Mouse (Mus musculus): Measurements from ENCODE around the gene Gstcd. TPM values are rescaled to one million over a fixed set of nuclear protein-coding genes. Genes with fewer than 3 reads are reported as not detected.

The Gstcd gene
- 13.1 TPM for polyA plus RNA-seq (2012; fragmentation: generic; extraction: Trizol)
- long read RNA-seq, experiment 1, partial matches to known transcripts, result 0 of 2 reads
- long read RNA-seq, experiment 1, other reads (novel, unspliced or antisense), result 1 of 2 reads
- long read RNA-seq, experiment 2, transcript Gstcd-201 (12 exons, 3,503 nt), result major isoform, 30 of 45 reads
- long read RNA-seq, experiment 2, partial matches to known transcripts, result 7 of 45 reads
- long read RNA-seq, experiment 2, other reads (novel, unspliced or antisense), result 7 of 45 reads

GRCm38 (mm10) chr3:133091664-133092273 is at the start of gene Gstcd, which contains the start of gene Ints12:
Gene Gstcd, minus strand, starts transcription at chr3:133092033.
Gene Ints12, plus strand, starts transcription at chr3:133091840.
- peak; percentile 41 for TF ChIP-seq MAX (IDR thresholded peaks at IDR 0.05)
- TF ChIP-seq MYOD1 (IDR thresholded peaks at IDR 0.05; ENCODE audit: control insufficient read depth, insufficient read length, low read depth), result no peak
- no peak for TF ChIP-seq USF1 (IDR thresholded peaks at IDR 0.05; ENCODE audit: low read depth)
- H3K4me3 ChIP-seq (ENCODE audit: insufficient read depth, poor library complexity, severe bottlenecking), result peak within 1 kb of the TSS; percentile 74
- H3K27me3 ChIP-seq (ENCODE audit: control insufficient read depth, insufficient read depth, insufficient read length), result no peaks in the 10 kb centered on the region
- peaks cover 66% of the 10 kb centered on the region for H3K79me3 ChIP-seq (ENCODE audit: low read depth)
- peaks cover 2% of the 10 kb centered on the region for H3K36me3 ChIP-seq (ENCODE audit: control insufficient read depth, insufficient read depth)
- peak within 1 kb of the TSS; percentile 86 for H3ac ChIP-seq (ENCODE audit: control insufficient read depth, insufficient read length, low read depth)
- H3K79me2 ChIP-seq (ENCODE audit: control insufficient read depth, insufficient read depth), result peaks cover 95% of the 10 kb centered on the region

- Histone ChIP-seq H3K36me3 (ENCODE audit: control insufficient read depth, insufficient read depth) (no peaks in the 10 kb centered on the region), H3K27me3 (ENCODE audit: control insufficient read depth, insufficient read depth, insufficient read length) (no peaks in the 10 kb centered on the region), H3ac (ENCODE audit: control insufficient read depth, insufficient read length, low read depth) (no peak overlapping the region), H3K79me3 (ENCODE audit: low read depth) (no peaks in the 10 kb centered on the region), H3K4me3 (ENCODE audit: insufficient read depth, poor library complexity, severe bottlenecking) (no peak overlapping the region), H3K79me2 (ENCODE audit: control insufficient read depth, insufficient read depth) (no peaks in the 10 kb centered on the region)
- TF ChIP-seq MYOG (IDR thresholded peaks at IDR 0.05; ENCODE audit: control insufficient read depth, extremely low read depth, insufficient read length), result no peak
- no peak for TF ChIP-seq MYOD1 (IDR thresholded peaks at IDR 0.05; ENCODE audit: control insufficient read depth, insufficient read length, low read depth)
- no peak for TF ChIP-seq CEBPB (IDR thresholded peaks at IDR 0.05; ENCODE audit: low read depth)
- no peak for TF ChIP-seq MAX (IDR thresholded peaks at IDR 0.05)
- TF ChIP-seq USF1 (IDR thresholded peaks at IDR 0.05; ENCODE audit: low read depth), result no peak
- no peak for TF ChIP-seq FOSL1 (IDR thresholded peaks at IDR 0.05; ENCODE audit: insufficient read depth, low read length, poor library complexity, severe bottlenecking)
- TF ChIP-seq CTCF (IDR thresholded peaks at IDR 0.05; ENCODE audit: control insufficient read depth, insufficient read depth, insufficient read length), result no peak
Observed at GRCm38 (mm10) chr3:133132611-133133010, 40.8 kb upstream of the Gstcd start.

GRCm38 (mm10) chr3:133131372-133131771 is 39.5 kb upstream of the Gstcd start:
- no peak overlapping the region for H3ac ChIP-seq (ENCODE audit: control insufficient read depth, insufficient read length, low read depth)
- TF ChIP-seq CEBPB (IDR thresholded peaks at IDR 0.05; ENCODE audit: low read depth), result no peak
- no peak for TF ChIP-seq MYOG (IDR thresholded peaks at IDR 0.05; ENCODE audit: control insufficient read depth, extremely low read depth, insufficient read length)
- TF ChIP-seq MYOD1 (IDR thresholded peaks at IDR 0.05; ENCODE audit: control insufficient read depth, insufficient read length, low read depth), result no peak
- TF ChIP-seq CTCF (IDR thresholded peaks at IDR 0.05; ENCODE audit: control insufficient read depth, insufficient read depth, insufficient read length), result no peak
- TF ChIP-seq MAX (IDR thresholded peaks at IDR 0.05), result no peak
- no peak for TF ChIP-seq USF1 (IDR thresholded peaks at IDR 0.05; ENCODE audit: low read depth)
- TF ChIP-seq FOSL1 (IDR thresholded peaks at IDR 0.05; ENCODE audit: insufficient read depth, low read length, poor library complexity, severe bottlenecking), result no peak

GRCm38 (mm10) chr3:133113281-133113680 is 21.4 kb upstream of the Gstcd start:
- TF ChIP-seq MYOD1 (IDR thresholded peaks at IDR 0.05; ENCODE audit: control insufficient read depth, insufficient read length, low read depth) (no peak), MAX (IDR thresholded peaks at IDR 0.05) (no peak), CEBPB (IDR thresholded peaks at IDR 0.05; ENCODE audit: low read depth) (no peak), USF1 (IDR thresholded peaks at IDR 0.05; ENCODE audit: low read depth) (no peak), MYOG (IDR thresholded peaks at IDR 0.05; ENCODE audit: control insufficient read depth, extremely low read depth, insufficient read length) (no peak), FOSL1 (IDR thresholded peaks at IDR 0.05; ENCODE audit: insufficient read depth, low read length, poor library complexity, severe bottlenecking) (no peak), CTCF (IDR thresholded peaks at IDR 0.05; ENCODE audit: control insufficient read depth, insufficient read depth, insufficient read length) (no peak)
- H3K4me3 ChIP-seq (ENCODE audit: insufficient read depth, poor library complexity, severe bottlenecking), result no peak overlapping the region
- no peaks in the 10 kb centered on the region for H3K79me2 ChIP-seq (ENCODE audit: control insufficient read depth, insufficient read depth)
- H3K79me3 ChIP-seq (ENCODE audit: low read depth), result no peaks in the 10 kb centered on the region
- H3K36me3 ChIP-seq (ENCODE audit: control insufficient read depth, insufficient read depth), result peaks cover 17% of the 10 kb centered on the region
- H3K27me3 ChIP-seq (ENCODE audit: control insufficient read depth, insufficient read depth, insufficient read length), result no peaks in the 10 kb centered on the region
- no peak overlapping the region for H3ac ChIP-seq (ENCODE audit: control insufficient read depth, insufficient read length, low read depth)

More at GRCm38 (mm10) chr3:133131372-133131771, 39.5 kb upstream of the Gstcd start:
- Histone ChIP-seq H3K4me3 (ENCODE audit: insufficient read depth, poor library complexity, severe bottlenecking) (no peak overlapping the region), H3K79me2 (ENCODE audit: control insufficient read depth, insufficient read depth) (no peaks in the 10 kb centered on the region), H3K36me3 (ENCODE audit: control insufficient read depth, insufficient read depth) (no peaks in the 10 kb centered on the region), H3K79me3 (ENCODE audit: low read depth) (no peaks in the 10 kb centered on the region), H3K27me3 (ENCODE audit: control insufficient read depth, insufficient read depth, insufficient read length) (no peaks in the 10 kb centered on the region)

GRCm38 (mm10) chr3:133111741-133112140 is 19.9 kb upstream of the Gstcd start:
- Histone ChIP-seq H3ac (ENCODE audit: control insufficient read depth, insufficient read length, low read depth) (no peak overlapping the region), H3K36me3 (ENCODE audit: control insufficient read depth, insufficient read depth) (peaks cover 23% of the 10 kb centered on the region), H3K27me3 (ENCODE audit: control insufficient read depth, insufficient read depth, insufficient read length) (no peaks in the 10 kb centered on the region), H3K4me3 (ENCODE audit: insufficient read depth, poor library complexity, severe bottlenecking) (no peak overlapping the region), H3K79me2 (ENCODE audit: control insufficient read depth, insufficient read depth) (no peaks in the 10 kb centered on the region), H3K79me3 (ENCODE audit: low read depth) (no peaks in the 10 kb centered on the region)
- TF ChIP-seq CTCF (IDR thresholded peaks at IDR 0.05; ENCODE audit: control insufficient read depth, insufficient read depth, insufficient read length) (no peak), CEBPB (IDR thresholded peaks at IDR 0.05; ENCODE audit: low read depth) (no peak), MYOG (IDR thresholded peaks at IDR 0.05; ENCODE audit: control insufficient read depth, extremely low read depth, insufficient read length) (no peak)

- Histone ChIP-seq H3K36me3 (ENCODE audit: control insufficient read depth, insufficient read depth) (peaks cover 40% of the 10 kb centered on the region), H3ac (ENCODE audit: control insufficient read depth, insufficient read length, low read depth) (no peak overlapping the region)
Observed at GRCm38 (mm10) chr3:133109844-133110243, 18.0 kb upstream of the Gstcd start.

More at GRCm38 (mm10) chr3:133109844-133110243, 18.0 kb upstream of the Gstcd start:
- Histone ChIP-seq H3K79me2 (ENCODE audit: control insufficient read depth, insufficient read depth) (no peaks in the 10 kb centered on the region), H3K79me3 (ENCODE audit: low read depth) (no peaks in the 10 kb centered on the region), H3K27me3 (ENCODE audit: control insufficient read depth, insufficient read depth, insufficient read length) (no peaks in the 10 kb centered on the region), H3K4me3 (ENCODE audit: insufficient read depth, poor library complexity, severe bottlenecking) (no peak overlapping the region)
- TF ChIP-seq USF1 (IDR thresholded peaks at IDR 0.05; ENCODE audit: low read depth) (no peak), MAX (IDR thresholded peaks at IDR 0.05) (no peak), FOSL1 (IDR thresholded peaks at IDR 0.05; ENCODE audit: insufficient read depth, low read length, poor library complexity, severe bottlenecking) (no peak), MYOG (IDR thresholded peaks at IDR 0.05; ENCODE audit: control insufficient read depth, extremely low read depth, insufficient read length) (no peak), CEBPB (IDR thresholded peaks at IDR 0.05; ENCODE audit: low read depth) (no peak), MYOD1 (IDR thresholded peaks at IDR 0.05; ENCODE audit: control insufficient read depth, insufficient read length, low read depth) (no peak), CTCF (IDR thresholded peaks at IDR 0.05; ENCODE audit: control insufficient read depth, insufficient read depth, insufficient read length) (no peak)

All from C2C12 (cell line).